Mouse (Mus musculus) right cerebral cortex, postnatal 14 days (tissue): ENCODE measurements around the gene Mrpl24.

Source experiments
- DNase-seq: peaks from one replicate; pipeline ENCODE4 v3.0.0; 2022

Mrpl24 gene

GRCm38 (mm10) chr3:87947811-87948199 is 28.5 kb downstream of the Mrpl24 start:
- DNase-seq: no peak

- DNase-seq: no peak
Measured at GRCm38 (mm10) chr3:87948378-87949265, 29.3 kb downstream of the Mrpl24 start, which contains the start of gene Crabp2. Gene Crabp2 (plus strand): TSS chr3:87948666.

GRCm38 (mm10) chr3:87949266-87949954 is 30.1 kb downstream of the Mrpl24 start:
- no peak for DNase-seq

GRCm38 (mm10) chr3:87949955-87950515 is 30.7 kb downstream of the Mrpl24 start:
- DNase-seq: no peak

- DNase-seq: no peak
Measured at GRCm38 (mm10) chr3:87951946-87952345, 32.6 kb downstream of the Mrpl24 start.

- no peak for DNase-seq
Measured at GRCm38 (mm10) chr3:87952440-87952839, 33.1 kb downstream of the Mrpl24 start.

- DNase-seq: no peak
Measured at GRCm38 (mm10) chr3:87958056-87958455, 38.8 kb downstream of the Mrpl24 start.

- no peak for DNase-seq
Measured at GRCm38 (mm10) chr3:87958476-87958875, 39.2 kb downstream of the Mrpl24 start.

- DNase-seq: no peak
Measured at GRCm38 (mm10) chr3:87958967-87959366, 39.7 kb downstream of the Mrpl24 start.

GRCm38 (mm10) chr3:87959371-87959770 is 40.1 kb downstream of the Mrpl24 start:
- no peak for DNase-seq

- no peak for DNase-seq
Measured at GRCm38 (mm10) chr3:87960191-87960585, 40.9 kb downstream of the Mrpl24 start.

- peak; percentile 82 for DNase-seq
Measured at GRCm38 (mm10) chr3:87960586-87961191, 41.4 kb downstream of the Mrpl24 start.

- DNase-seq: peak; percentile 53
Measured at GRCm38 (mm10) chr3:87970184-87970938, 51.1 kb downstream of the Mrpl24 start.

GRCm38 (mm10) chr3:87970939-87971488 is 51.7 kb downstream of the Mrpl24 start, which contains the start of gene Nes:
Gene Nes (plus strand): TSS chr3:87971078.
- DNase-seq: peak; percentile 40

- DNase-seq: peak; percentile 37
Measured at GRCm38 (mm10) chr3:87971489-87972202, 52.3 kb downstream of the Mrpl24 start.

GRCm38 (mm10) chr3:87972203-87972664 is 52.9 kb downstream of the Mrpl24 start:
- DNase-seq: no peak

- DNase-seq: no peak
Measured at GRCm38 (mm10) chr3:87972776-87973175, 53.5 kb downstream of the Mrpl24 start.
